Mouse (Mus musculus) regulatory T cell (primary cell): ENCODE results near the gene Zfp976.
"Not testable (repeated sequence)": the region's sequence is repeated elsewhere in the genome, so short reads cannot be mapped to it uniquely, and the experiment has no call there.

ENCODE experiments used
- in situ Hi-C: fragments of 300-600 bp; cut with MboI, MseI; formaldehyde crosslinking; loops from one replicate; pipeline ENCODE4 v1.15.1; 2025; ENCODE audit warnings: high pct_unique_total_duplicates

Gene Zfp976

GRCm38 (mm10) chr7:42642152-42643115, at the start of gene Zfp976:
Gene Zfp976 (minus strand): TSS chr7:42642588.
- in situ Hi-C loops = not testable (repeated sequence)

- in situ Hi-C loops = not testable (repeated sequence)
Measured at GRCm38 (mm10) chr7:42680081-42680480, 37.7 kb upstream of the Zfp976 start.

GRCm38 (mm10) chr7:42679646-42680045, 37.3 kb upstream of the Zfp976 start:
- in situ Hi-C loops = not testable (repeated sequence)

DNA sequence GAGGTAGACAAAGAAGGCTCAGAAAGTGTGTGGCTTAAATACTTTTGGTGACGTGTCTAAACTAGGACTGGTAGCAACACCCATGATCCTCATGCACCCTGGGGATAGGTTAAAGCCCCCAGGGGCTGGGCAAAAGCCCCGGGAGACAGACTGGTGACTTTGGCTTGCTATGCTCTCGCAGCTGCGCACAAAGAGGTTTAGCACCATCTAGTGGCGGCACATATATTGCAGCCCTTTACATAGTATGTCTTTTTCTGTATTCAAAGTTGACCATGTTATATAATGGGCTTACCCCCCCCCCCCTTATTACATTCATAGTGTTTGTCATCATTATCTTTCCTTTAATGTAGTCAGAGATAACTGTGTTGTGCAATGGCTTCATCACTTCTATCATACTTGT, 17.8 kb upstream of the Zfp976 start:
- in situ Hi-C loops = not testable (repeated sequence)

DNA sequence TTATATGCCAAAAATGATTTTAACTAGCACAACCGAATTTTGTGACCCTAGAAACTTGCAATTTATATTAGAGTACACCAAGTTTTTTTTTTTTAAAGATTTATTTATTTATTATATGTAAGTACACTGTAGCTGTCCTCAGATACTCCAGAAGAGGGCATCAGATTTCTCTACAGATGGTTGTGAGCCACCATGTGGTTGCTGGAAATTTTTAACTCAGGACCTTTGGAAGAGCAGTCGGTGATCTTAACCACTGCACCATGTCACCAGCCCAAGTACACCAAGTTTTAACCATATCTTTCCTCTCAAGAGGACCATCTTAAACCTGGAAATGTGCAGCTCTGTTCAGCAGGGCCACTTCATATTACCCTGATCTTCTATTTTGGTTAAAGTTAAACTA, 12.8 kb upstream of the Zfp976 start:
- in situ Hi-C loops = not testable (repeated sequence)

DNA sequence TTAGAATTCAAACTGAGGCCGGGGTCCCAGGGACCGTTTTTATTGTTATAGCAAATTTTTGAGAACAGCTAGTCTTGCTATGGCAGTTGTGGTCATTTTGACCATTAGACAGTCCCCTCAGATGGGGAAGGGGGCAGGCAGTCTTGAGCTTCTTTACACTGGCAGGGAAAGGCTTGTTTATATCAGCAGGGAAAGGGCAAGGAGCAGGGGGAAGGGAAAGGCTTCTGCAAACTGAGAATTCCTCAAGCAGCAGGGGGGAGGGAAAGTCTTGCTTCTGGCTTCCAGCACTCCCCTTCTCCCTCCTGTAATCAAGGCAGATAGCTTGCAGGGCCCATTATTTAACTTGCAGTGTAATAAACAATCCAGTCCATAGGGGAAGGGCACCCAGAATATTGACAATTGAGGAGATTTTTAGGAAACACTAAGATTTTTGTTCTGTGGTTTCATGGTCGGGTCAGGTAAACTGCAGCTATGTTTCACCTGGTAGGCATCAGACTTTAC, 782 bp upstream of the Zfp976 start:
- in situ Hi-C loops = not testable (repeated sequence)

DNA sequence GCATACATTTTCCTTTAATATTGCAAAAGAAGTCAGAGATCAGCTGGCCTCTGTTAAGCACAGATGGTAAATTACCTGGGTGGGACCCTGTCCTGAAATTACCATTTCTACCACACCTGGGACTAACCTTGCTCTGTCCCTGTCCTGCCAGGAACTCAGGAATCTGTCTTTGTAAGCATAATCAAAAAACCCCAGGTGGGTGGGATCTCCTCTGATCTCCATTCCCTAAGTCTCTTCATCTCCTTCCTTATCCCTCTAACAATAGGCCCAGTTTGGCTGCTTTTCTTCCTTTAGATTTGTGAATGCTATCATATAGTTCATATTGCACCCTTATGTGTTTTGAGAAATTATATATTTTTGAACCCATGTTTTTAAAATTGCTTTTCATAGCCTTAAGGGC, 11.4 kb downstream of the Zfp976 start:
- in situ Hi-C loops = not testable (repeated sequence)

DNA sequence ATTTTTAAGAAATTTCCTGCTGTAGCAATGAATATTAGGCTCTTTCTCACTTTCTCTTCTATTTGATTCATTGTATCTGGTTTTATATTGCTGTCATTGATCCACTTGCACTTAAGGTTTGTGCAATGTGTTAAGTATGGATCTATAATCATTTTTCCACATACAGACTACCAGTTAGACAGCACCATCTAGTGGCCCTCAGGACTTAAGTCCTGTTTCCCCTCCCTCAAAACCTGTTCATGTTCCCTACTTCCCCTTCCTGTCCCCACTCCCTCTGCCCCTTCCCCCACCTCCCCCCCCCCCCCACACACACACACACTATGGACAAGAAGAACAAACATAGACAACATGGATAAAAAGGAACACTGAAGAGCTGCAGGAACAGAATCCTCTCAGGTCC, 46.7 kb downstream of the Zfp976 start:
- in situ Hi-C loops = not testable (repeated sequence)

DNA sequence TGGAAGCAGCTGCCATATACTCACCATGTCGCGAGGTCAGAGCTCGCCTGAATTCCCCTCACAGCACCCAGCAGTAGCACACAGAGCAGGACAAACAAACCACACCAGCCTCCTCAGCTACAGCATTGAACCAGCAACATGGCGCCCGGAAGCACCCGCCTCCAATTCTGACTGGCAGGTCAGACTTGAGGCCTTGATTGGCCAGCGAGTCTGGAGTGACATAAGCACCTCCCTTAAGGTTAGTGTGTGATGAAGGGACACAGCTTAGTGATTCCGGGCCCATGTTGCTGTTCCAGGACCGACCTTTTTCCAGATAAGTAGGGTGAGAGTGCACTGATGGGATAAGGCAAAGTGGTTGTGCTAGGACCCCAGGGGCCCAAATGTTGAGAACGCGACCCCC, 50.0 kb downstream of the Zfp976 start, which contains the start of gene Zfp977:
Gene Zfp977, minus strand, starts transcription at position 135 of the 400 bp plus-strand sequence.
- in situ Hi-C loops = not testable (repeated sequence)

DNA sequence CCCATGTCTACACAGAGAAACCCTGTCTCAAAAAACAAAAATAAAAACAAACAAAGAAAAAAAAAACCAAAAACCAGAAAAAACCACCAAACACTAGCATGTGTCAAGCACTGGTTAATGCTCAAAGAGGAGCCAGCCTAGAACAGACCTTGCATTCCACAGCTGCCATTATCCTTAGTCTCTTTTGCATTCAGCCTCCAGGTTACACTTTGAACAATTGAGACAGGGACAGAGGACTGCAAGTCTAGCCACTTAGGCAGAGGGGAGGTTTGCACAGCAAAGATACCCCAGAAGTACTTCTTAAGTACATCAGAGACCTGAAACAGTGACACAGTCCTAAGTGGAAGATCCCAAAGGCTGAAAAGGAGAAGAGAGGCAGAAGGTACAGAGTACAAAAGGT, 51.1 kb downstream of the Zfp976 start:
- in situ Hi-C loops = not testable (repeated sequence)

GRCm38 (mm10) chr7:42578488-42578887, 63.9 kb downstream of the Zfp976 start, which contains the start of gene Gm21028:
Gene Gm21028 (minus strand): TSS chr7:42578588.
- in situ Hi-C loops = no loop called here
